Mouse (Mus musculus) A20 (cell line): ENCODE data around the gene B3gnt8.

Source experiments
- DNase-seq: peaks from one replicate; pipeline ENCODE4 v3.0.0-alpha.2; 2011; ENCODE audit warnings: low read depth, low spot score

Gene B3gnt8

DNA sequence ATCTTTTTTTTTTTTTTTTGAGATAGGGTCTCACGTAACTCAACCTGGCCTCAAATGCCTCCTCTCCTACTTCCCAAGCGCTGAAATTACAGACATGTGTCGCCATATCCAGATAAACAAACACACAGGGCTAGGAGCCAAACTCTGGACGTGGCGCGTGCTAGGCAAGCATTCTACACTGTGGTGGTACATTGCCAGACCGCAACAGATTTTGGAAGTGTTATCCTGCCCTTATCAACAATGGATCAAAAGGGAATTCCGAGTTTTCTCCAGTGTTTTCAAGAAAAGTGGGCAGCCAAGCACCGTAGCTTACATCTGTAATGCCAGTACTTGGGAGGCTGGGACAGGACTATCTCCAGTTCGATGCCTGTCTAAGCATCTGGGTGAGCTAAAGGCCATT, 31.3 kb downstream of the B3gnt8 start:
- no peak for DNase-seq

DNA sequence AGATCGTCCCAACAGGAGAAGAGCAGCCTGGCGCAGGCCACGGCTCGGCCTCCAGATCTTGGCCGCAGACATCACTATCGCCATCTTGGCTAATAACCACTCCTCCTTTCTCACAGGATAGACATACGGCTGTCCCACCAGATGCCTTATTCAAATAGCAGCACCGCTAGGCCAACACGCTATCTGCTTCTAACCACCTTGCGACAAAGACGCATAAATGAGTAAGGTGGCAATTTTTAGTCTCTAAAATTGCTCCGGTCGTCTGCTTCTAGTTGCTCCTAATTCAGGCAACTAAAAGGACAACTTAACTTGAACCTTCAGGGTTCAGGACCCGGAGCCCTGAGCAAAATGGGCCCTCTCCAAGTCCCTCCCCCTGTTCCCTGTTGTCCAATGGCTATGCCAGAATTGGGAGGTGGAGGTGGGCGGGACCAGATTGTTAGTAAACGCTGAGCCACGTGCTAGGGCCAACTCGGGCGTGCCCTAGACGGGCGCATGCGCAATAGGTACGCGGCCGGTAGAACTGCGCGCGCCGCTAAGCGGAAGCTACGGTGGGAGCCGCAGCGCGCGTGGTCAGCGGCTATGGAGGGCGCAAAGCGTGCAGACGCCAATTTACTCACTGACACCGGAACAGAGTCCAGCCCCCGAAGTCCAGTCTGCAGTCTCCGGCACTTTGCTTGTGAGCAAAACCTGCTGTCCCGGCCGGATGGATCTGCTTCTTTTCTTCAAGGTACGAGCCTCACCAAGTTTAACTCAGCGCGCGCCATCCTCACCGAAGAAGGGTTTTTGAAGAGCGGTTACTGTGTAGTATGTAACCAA, 32.4 kb downstream of the B3gnt8 start, which contains the start of the genes Bckdha and Exosc5:
Gene Bckdha (minus strand): TSS at position 325 of the 816 bp plus-strand sequence.
Gene Exosc5 (plus strand): TSS at position 508 of the 816 bp plus-strand sequence.
- DNase-seq: peak; percentile 100

DNA sequence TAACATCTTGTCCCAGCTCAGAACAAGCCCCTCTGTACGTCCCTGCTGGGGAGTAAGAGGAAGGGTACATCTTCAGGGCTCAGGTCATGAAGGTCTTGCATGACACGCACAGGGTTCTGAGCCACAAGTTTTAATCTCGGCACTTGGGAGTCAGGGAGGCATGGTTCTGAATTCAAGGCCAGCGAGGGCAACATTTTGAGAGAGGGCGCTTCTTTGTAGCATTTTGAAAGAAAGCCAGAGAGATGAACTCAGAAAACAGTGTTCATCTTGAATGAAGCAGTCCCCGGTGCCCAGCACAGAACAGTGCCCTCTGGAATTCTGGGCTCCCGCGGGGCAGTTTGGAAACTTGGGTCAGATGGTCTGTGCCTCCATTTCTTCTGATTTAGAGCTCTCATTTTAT, 39.9 kb downstream of the B3gnt8 start:
- DNase-seq: no peak

DNA sequence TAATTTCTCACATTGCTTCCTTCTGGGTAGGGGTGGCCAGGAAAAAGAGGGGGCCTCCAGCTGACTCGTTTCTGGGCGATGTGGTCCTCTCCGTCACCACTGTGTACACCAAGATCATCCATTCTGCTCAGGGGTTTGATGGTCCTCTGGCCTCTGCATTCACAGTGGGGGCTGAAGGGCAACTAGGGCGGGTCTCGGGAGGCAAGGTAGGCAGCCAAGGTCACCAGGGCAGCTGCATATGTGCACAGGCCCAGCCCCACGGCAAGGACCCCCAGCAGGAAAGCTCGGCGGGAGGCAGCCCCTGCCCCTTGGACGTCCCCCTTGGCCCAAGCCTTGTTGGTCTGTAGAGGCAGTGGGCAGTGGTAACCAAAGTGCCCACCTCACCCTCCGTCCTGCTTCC, 42.7 kb downstream of the B3gnt8 start:
- no peak for DNase-seq

DNA sequence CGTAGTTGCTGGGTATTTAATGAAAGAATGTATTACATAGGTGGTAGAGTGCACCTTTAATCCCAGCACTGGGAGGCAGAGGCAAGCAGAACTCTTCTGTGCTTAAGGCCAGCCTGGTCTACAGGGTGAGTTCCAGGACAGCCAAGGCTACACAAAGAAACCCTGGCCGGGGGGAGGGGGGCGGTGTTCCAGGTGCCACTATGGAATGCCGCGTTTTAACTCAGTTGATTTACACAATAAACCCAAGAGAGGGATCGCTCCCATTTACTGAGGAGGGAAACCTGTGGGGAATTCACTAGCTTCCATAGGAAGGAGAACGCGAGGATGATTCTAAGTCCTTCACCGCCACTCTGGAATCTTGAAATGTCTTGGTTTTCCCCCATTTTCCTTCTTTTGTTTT, 43.2 kb downstream of the B3gnt8 start:
- no peak for DNase-seq

DNA sequence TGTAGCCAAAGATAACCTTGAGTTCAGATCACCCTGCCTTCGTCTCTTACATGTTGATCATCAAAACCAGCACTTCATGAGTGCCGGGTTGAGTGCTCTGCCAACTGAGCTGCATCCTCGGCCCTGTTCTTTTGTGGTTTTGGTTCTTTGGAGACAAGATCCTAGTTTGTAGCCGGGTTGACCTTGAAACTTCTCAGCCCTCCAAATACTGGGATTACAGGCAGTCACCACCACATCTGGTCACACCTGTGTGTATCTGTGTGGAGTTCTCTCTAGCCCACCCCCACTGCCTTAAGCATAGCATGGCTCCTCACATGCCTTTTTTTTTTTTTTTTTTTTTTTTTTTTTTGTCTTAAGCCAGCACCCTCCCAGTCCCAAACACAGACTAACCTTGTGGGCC, 43.6 kb downstream of the B3gnt8 start:
- DNase-seq: no peak

DNA sequence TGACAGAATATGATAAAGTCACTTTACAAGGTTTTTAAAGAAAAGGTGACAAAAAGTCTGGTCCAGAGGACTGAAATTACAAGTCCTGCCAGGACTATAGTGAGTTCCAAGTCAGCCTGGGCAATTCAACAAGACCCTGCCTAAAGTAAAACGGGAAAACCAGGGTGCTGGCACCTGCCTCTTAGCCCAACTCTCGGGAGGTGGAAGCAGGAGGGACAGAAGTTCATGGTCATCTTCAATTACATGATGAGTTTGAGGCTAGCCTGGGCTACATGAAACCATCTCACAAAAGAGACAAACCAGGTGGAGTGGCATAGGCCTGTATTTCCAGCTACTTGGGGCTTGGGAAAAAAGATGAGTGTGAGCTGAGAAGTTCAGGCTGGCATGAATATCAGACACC, 45.2 kb downstream of the B3gnt8 start:
- DNase-seq: no peak

DNA sequence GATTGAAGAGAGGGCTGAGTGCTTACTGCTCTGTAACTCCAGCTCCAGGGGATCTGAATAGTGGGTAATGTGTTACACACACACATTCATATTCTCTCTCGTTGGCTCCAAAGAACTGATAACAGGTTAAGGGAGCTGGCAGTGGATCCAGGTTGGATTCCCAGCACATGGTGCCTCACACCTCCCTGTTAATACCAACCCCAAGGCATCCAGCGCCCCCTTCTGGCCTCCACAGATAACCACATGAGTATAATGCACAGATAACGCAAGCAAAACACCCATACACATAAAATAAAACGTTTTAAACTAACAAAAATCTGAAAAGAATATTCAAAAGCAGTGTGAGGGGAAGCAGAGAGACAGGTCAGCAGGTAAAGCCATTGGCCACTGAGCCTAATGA, 46.0 kb downstream of the B3gnt8 start:
- peak; percentile 47 for DNase-seq

DNA sequence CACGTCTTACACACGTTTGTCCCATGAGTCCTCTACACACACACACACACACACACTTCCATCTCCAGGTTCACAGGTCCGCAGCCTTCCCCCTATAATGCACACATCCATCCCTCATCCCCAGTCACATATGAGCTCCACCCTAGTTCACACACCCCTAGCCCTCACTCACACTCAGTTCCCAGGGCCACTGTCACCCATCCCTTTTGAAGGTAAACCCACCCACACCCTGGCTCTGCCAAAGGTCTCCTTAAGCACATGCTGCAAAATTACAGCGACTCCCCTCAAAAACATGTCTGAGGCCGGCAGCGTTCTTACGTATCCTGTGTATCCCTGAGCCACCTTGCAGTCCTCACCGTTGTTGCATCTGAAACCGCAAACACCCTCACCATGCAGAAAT, 47.8 kb downstream of the B3gnt8 start:
- DNase-seq: no peak

DNA sequence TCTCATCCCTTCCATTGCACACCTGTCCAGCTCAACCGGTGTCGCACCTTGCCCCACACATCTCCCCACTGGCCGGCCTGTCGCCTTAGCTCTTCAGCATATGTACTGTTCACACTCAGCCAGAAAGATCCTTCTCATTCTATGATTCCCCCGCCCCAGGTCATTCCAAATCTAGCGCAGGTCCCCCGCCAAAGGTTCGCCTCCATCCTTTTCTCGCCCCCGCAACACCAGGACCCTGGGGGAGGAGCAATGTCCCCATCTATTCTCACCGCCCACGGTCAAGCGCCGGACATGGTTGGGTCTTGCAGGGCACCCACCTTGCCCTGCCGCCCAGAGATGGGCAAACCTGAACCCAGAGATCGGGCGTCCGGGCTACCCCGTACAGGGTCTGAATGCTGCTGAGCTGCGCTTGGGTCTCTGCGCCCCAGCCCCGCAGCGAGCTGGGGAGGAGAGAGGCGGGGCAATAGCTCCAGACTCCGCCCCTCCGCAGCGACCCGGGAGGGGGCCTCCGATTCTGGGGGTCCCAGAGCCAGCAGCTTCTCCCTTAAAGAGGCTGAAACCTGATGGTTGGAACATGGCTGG, 48.4 kb downstream of the B3gnt8 start, which contains the start of gene Tmem91:
Gene Tmem91 (minus strand): TSS at position 448 of the 582 bp plus-strand sequence.
- no peak for DNase-seq

DNA sequence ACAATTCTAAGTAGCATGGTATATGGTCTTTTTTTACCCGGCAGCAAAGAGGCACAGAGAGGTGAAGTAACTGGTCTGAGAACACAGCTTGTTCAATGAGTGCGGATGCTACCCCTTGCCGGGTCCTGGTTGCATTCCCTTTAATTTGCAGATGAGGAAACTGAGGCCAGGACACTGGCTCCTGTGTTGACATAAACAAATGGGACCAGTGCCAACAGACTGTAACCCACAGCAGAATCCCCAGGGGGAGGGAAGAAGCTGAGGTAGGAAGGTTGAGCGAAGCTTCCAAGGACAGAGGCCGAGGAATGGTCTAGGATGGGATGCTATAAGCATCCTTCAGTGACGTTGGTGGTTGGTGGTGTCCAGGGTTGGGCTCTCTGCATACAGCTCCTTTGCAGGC, 49.0 kb downstream of the B3gnt8 start:
- no peak for DNase-seq

DNA sequence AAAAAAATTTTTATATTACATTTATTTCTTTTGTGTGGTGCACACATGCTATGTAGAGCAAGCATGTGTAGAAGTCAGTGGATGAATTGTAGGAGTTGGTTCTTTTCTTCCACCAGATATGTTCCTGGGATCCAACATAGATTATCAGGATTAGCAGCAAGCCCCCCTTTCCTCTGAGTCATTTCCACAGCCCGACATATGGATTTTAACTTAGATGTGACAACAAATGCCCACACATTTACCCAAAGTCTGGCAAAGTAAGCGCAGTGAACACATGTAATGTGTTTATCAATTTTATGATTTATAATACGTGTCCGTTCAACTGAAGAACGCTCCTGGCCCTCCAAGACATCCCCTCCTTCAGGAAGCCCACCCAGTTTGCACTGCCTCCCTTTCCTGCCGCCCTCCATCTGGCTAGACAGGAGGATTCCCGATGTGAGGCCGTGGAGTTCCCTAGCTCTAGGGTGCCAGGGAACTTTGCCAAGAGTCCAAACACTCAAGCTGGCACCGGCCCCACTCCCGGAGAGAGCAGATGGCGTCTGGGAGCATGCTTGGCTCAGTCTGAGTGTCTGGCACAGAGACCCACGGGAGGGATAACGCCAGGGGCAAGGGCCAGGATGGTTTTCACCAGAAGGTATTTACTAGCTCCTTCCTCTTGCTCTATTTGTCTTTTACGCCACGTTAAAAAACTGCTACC, 49.8 kb downstream of the B3gnt8 start:
- no peak for DNase-seq

DNA sequence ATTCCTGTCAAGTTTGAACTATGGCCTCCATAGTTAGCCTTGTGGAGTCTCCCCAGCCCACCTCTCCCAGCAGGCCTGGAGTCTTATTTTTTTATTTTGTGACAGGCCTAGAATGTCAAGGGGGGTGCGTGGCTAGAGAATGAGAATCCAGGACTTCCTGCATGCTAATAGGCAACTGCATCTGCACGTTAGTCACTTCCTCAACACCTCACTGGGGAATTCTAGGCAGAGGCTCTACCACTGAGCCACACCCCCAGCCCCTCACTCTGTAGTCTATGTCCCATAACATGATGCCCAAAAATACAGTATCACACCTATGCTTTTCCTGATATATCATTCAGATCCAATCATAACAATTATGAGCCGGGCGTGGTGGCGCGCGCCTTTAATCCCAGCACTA, 50.6 kb downstream of the B3gnt8 start:
- DNase-seq: no peak

DNA sequence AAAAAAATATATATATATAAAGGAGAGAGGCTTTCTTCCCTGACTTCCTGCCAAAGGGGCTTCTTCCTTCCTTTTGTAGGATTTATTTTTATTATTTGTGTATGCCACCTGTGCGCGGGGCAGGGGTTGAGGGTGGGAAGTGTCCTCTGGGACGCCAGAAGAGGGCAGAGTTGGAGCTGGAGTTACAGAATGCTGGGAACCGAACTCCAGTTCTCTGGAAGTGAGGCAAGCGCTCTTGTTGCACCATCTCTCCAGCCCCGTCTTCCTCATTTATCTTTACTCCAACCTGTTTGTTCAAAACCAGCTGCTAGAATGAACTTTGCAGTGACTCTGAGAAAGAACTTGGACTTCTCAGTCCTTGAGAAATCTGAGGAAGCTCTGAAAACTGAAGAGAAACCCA, 53.5 kb downstream of the B3gnt8 start:
- no peak for DNase-seq

DNA sequence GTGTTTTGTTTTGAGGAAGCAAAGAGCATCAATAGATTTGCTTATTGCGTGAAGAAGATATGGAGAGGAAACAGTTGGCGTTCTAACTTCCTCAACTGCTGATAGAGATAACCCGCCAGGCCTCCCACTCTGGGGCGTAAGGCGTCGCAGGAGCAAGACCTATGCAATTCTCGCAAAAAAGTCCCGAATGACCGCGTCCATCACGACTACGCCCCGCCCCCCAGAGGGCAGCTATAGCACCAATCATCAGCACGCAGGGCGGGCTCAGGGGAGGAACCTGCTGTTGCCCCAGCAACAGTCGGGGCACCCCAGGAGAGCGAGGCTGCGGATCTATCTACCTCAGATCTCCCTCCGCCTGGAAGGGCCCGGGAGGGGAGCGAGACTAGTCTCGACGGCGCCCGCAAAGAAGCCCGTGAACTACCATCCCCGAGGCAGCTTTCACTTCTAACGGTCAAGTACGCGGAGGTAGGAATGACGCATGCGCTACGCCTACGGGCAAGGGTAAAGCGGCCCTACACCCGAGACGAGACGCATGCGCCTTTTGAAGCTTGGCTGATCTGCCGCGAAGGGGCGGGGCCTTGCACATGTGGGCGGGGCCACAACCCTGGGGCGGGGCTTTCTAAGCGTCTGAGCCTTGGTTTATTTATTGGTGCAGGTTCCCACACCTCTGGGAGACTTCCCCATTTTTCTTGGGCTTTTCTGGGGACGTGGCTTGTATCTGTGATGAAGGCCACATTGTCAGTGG, 54.2 kb downstream of the B3gnt8 start, which contains the start of gene B9d2:
Gene B9d2 (plus strand): TSS at position 267 of the 745 bp plus-strand sequence.
- peak; percentile 100 for DNase-seq

DNA sequence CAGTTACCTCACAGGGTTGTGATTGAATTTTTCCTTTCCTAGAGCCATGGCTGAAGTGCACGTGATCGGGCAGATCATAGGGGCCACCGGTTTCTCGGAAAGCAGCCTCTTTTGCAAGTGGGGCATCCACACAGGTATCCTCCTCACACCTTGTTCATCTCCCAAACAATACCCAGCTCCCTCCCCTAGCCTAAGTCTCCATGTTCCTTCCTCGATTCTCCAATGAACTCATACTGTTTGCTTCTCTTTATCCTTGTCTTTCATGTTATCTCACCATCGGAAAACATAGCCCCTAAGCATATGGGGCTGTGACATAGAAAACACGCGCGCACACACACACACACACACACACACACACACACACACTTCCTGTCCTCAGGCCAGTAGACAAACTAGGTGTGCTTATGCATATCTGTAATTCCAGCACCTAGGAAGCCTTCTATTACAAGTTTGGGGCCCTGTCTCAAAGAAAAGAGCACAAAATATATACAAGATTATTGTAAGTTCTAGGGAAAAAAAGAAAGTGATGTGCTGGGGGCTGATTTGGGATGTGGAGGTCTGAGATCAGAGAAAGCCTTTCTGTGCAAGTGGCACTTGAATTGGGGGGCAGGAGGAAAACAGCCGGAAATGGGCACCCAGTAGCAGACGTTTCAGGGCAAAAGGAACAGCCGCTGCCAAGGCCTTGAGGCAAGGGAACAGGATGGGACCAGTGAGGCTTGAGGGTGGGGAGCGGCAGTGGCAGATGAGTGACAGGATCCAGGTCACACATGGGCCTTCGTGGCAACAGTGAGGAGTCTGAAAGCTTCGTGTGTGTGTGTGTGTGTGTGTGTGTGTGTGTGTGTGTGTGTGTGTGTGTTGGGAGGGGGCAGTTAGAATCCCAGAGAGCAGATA, 55.1 kb downstream of the B3gnt8 start:
- DNase-seq: peak; percentile 39

DNA sequence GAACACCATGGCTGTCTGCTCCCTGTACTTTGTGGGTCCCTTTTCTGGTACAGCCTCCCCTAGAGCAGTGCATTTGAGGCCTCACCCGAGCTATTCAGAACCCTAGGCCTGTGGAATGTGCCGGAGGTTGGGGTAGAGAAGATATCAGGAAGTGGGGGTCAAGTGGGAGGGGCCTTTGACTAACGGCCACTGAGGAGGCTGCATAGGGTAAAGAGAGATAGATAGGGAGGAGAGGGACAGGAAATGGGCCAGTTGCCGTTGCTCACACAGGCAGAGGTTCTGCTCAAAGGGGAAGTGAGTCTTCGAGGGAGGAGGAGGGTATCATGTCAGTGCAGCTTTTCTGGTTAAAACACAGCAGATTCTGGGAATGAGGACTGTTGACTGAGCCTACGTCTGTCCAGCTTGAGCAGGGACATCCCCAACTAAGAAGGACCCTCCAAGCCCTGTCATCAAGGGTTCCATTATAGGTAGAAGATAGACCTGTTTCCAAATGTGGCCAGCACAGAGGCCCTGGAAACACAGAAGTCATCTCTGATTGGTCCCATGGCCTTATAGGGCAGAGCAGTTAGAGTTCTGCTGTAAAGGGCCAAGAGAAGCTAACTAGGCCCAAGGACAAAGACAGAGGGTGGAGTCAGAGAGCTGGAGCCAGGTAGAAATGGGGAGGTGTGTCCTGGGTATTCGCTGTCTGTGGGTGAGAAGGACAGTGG, 57.2 kb downstream of the B3gnt8 start:
- DNase-seq: peak; percentile 92

DNA sequence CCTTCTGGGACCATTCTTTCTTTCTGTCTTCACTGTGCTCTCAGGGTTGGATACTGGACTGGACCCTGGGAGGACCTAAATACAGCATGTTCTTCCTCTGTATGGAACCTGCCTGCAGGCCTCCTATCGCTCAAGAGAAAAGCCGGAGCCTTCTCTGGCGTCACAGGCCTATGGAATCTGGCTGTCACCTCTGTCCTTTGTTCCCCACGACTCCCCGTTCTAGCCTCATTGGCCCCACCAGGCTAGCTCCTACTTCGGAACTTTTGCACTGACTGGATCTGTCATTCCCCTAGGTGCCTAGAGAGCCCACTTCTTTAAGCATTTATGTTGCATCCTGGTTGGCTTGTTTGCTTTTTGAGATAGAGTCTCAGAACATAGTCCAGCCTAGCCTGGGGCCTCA, 58.2 kb downstream of the B3gnt8 start:
- no peak for DNase-seq
